Mouse (Mus musculus): ENCODE results near the gene Gcgr. TPM values are rescaled to one million over a fixed set of nuclear protein-coding genes. Genes with fewer than 3 reads are reported as not detected.

Gene Gcgr
- total RNA-seq, 1 experiment from 2014 or later: not detected

- no peak for ATAC-seq (replicated peaks; ENCODE audit: low read depth, poor library complexity, severe bottlenecking)
Observed at GRCm38 (mm10) chr11:120560952-120561728, 30.6 kb downstream of the Gcgr start.

- no peak for ATAC-seq (replicated peaks; ENCODE audit: low read depth, poor library complexity, severe bottlenecking)
Observed at GRCm38 (mm10) chr11:120562949-120563348, 32.5 kb downstream of the Gcgr start.

GRCm38 (mm10) chr11:120565114-120565513 lies 34.6 kb downstream of the Gcgr start:
- no peak for ATAC-seq (replicated peaks; ENCODE audit: low read depth, poor library complexity, severe bottlenecking)

- no peak for ATAC-seq (replicated peaks; ENCODE audit: low read depth, poor library complexity, severe bottlenecking)
Observed at GRCm38 (mm10) chr11:120568324-120568723, 37.8 kb downstream of the Gcgr start.

- ATAC-seq (replicated peaks; ENCODE audit: low read depth, poor library complexity, severe bottlenecking): no peak
Observed at GRCm38 (mm10) chr11:120571122-120571521, 40.6 kb downstream of the Gcgr start.

- no peak for ATAC-seq (replicated peaks; ENCODE audit: low read depth, poor library complexity, severe bottlenecking)
Observed at GRCm38 (mm10) chr11:120571754-120572416, 41.4 kb downstream of the Gcgr start.

- no peak for ATAC-seq (replicated peaks; ENCODE audit: low read depth, poor library complexity, severe bottlenecking)
Observed at GRCm38 (mm10) chr11:120572417-120572751, 41.9 kb downstream of the Gcgr start.

- ATAC-seq (replicated peaks; ENCODE audit: low read depth, poor library complexity, severe bottlenecking): peak; percentile 83
Observed at GRCm38 (mm10) chr11:120572752-120573584, 42.5 kb downstream of the Gcgr start, which contains the start of gene P4hb. TSS of gene P4hb (minus strand) at chr11:120573253.

- no peak for ATAC-seq (replicated peaks; ENCODE audit: low read depth, poor library complexity, severe bottlenecking)
Observed at GRCm38 (mm10) chr11:120573585-120574277, 43.2 kb downstream of the Gcgr start.

- no peak for ATAC-seq (replicated peaks; ENCODE audit: low read depth, poor library complexity, severe bottlenecking)
Observed at GRCm38 (mm10) chr11:120574278-120574600, 43.7 kb downstream of the Gcgr start.

- ATAC-seq (replicated peaks; ENCODE audit: low read depth, poor library complexity, severe bottlenecking): no peak
Observed at GRCm38 (mm10) chr11:120575046-120575445, 44.5 kb downstream of the Gcgr start.

- ATAC-seq (replicated peaks; ENCODE audit: low read depth, poor library complexity, severe bottlenecking): no peak
Observed at GRCm38 (mm10) chr11:120575940-120576339, 45.4 kb downstream of the Gcgr start.

GRCm38 (mm10) chr11:120576365-120576981 lies 46.0 kb downstream of the Gcgr start:
- no peak for ATAC-seq (replicated peaks; ENCODE audit: low read depth, poor library complexity, severe bottlenecking)

- ATAC-seq (replicated peaks; ENCODE audit: low read depth, poor library complexity, severe bottlenecking): no peak
Observed at GRCm38 (mm10) chr11:120577211-120578023, 46.9 kb downstream of the Gcgr start.

GRCm38 (mm10) chr11:120578024-120578693 lies 47.7 kb downstream of the Gcgr start:
- no peak for ATAC-seq (replicated peaks; ENCODE audit: low read depth, poor library complexity, severe bottlenecking)

GRCm38 (mm10) chr11:120578694-120579243 lies 48.3 kb downstream of the Gcgr start:
- no peak for ATAC-seq (replicated peaks; ENCODE audit: low read depth, poor library complexity, severe bottlenecking)

GRCm38 (mm10) chr11:120579316-120580107 lies 49.0 kb downstream of the Gcgr start:
- 0 out of 2 replicates have a peak, but pooled peaks have one; percentile 12 for ATAC-seq (replicated peaks; ENCODE audit: low read depth, poor library complexity, severe bottlenecking)
